Mouse (Mus musculus): ENCODE measurements around the gene 4931406C07Rik. TPM values are rescaled to one million over a fixed set of nuclear protein-coding genes. Genes with fewer than 3 reads are reported as not detected.

4931406C07Rik gene
- polyA plus RNA-seq, 1 experiment: 10.0 TPM

DNA sequence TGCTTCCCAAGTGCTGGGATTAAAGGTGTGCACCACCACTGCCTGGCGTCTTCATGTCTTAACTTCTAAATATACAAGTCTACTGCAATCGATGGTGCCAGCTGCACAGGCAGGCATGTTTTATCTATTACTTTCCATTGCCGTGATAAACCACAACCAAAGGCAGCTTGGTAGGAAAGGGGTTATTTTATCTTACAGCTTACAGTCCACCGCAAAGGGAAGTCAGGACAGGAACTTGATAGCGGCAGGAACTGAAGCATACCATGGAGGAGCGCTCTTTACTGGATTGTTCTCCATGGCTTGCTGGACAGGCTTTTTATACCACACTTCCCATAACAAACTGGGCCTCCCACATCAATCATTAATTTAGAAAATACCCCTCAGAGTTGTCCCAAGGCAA, 17.0 kb downstream of the 4931406C07Rik start:
- TF ChIP-seq POLR2A (IDR thresholded peaks at IDR 0.05; ENCODE audit: low read depth, low read length) (no peak), CTCF (IDR thresholded peaks at IDR 0.05; ENCODE audit: extremely low read depth, insufficient read length, insufficient replicate concordance, low read depth, low read length) (no peak)
- H3K4me1 ChIP-seq (ENCODE audit: control insufficient read depth, insufficient read depth, insufficient read length, low read length): no peaks in the 10 kb centered on the region
- H3K27me3 ChIP-seq (ENCODE audit: control insufficient read depth, insufficient read depth, low read length): no peaks in the 10 kb centered on the region
- no peak overlapping the region for H3K27ac ChIP-seq (ENCODE audit: insufficient read depth, low read depth, low read length)
- no peak overlapping the region for H3K4me3 ChIP-seq (ENCODE audit: low read depth, low read length)
- WGBS: 82% methylated on average over 6 of the region's 6 CpGs
- peaks cover 54% of the 10 kb centered on the region for H3K36me3 ChIP-seq (ENCODE audit: control insufficient read depth, insufficient read depth, low read length)

DNA sequence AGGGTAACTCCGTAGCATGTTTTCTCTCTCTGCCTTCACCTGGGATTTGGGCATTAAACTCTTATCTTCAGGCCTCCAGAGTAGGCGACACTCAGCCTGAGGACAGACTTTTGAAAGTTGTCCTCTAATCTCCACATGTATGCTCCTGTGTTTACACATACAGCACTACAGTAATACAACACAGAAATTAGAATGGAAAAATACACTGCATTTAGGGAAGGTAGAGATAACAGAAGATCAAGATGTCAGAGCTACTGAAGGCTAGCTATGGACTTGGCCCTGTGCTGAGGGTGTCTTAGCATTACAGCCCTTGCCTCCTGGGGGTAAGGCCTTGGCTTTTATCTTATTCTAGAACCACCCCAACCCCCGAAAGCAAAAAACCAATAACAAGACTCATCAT, 17.8 kb downstream of the 4931406C07Rik start:
- no peak overlapping the region for H3K4me3 ChIP-seq (ENCODE audit: low read depth, low read length)
- TF ChIP-seq POLR2A (IDR thresholded peaks at IDR 0.05; ENCODE audit: low read depth, low read length) (no peak), CTCF (IDR thresholded peaks at IDR 0.05; ENCODE audit: extremely low read depth, insufficient read length, insufficient replicate concordance, low read depth, low read length) (no peak)
- no peaks in the 10 kb centered on the region for H3K4me1 ChIP-seq (ENCODE audit: control insufficient read depth, insufficient read depth, insufficient read length, low read length)
- H3K27me3 ChIP-seq (ENCODE audit: control insufficient read depth, insufficient read depth, low read length): no peaks in the 10 kb centered on the region
- H3K36me3 ChIP-seq (ENCODE audit: control insufficient read depth, insufficient read depth, low read length): peaks cover 53% of the 10 kb centered on the region
- no peak overlapping the region for H3K27ac ChIP-seq (ENCODE audit: insufficient read depth, low read depth, low read length)
- whole genome bisulfite sequencing: 85% methylated on average over 3 of the region's 3 CpGs

DNA sequence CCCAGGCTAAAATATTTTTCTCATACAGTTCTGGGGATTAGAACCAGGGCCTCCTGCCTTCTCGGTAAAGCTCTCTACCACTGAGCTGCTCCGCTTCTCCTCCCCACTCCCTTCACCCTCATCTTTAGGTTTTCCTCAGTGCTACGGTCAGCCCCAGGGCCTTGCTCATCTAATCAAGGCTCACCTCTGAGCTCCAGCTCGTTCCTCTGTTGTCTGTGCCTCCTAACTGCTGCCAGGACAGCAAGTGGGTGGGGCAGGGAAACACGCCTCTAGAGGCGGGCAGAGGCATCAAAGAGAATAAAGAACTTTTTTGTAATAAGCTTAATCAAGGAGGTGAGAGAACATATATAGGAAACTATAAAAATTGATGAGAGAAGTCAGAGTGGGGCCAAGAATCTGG, 18.4 kb downstream of the 4931406C07Rik start:
- Histone ChIP-seq H3K36me3 (ENCODE audit: control insufficient read depth, insufficient read depth, low read length) (peaks cover 47% of the 10 kb centered on the region), H3K27me3 (ENCODE audit: control insufficient read depth, insufficient read depth, low read length) (no peaks in the 10 kb centered on the region), H3K4me1 (ENCODE audit: control insufficient read depth, insufficient read depth, insufficient read length, low read length) (no peaks in the 10 kb centered on the region), H3K4me3 (ENCODE audit: low read depth, low read length) (no peak overlapping the region), H3K27ac (ENCODE audit: insufficient read depth, low read depth, low read length) (no peak overlapping the region)
- TF ChIP-seq POLR2A (IDR thresholded peaks at IDR 0.05; ENCODE audit: low read depth, low read length) (no peak), CTCF (IDR thresholded peaks at IDR 0.05; ENCODE audit: extremely low read depth, insufficient read length, insufficient replicate concordance, low read depth, low read length) (no peak)
- WGBS: 56% methylated on average over 6 of the region's 6 CpGs

DNA sequence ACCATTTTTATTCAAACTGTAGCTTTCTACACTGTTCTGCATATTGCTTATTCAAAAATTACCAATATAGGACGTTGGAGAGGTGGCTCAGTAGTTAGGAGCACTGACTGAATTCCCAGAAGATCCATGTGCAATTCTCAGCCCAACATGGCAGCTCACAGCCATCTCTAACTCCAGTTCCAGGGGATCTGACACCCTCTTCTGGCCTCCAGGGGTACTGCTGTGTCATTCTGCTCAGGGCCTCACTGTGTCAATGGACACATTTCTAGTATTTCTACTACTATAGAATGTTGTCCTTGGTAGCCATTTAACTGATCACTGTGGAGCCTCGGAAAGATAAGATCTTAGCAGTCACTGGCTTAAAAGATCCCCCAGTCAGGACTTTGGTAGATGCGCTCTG, 20.8 kb downstream of the 4931406C07Rik start:
- 88% methylated on average over 3 of the region's 3 CpGs for WGBS
- TF ChIP-seq POLR2A (IDR thresholded peaks at IDR 0.05; ENCODE audit: low read depth, low read length) (no peak), CTCF (IDR thresholded peaks at IDR 0.05; ENCODE audit: extremely low read depth, insufficient read length, insufficient replicate concordance, low read depth, low read length) (peak; percentile 48; the same call in 1 of the 2 replicates)

DNA sequence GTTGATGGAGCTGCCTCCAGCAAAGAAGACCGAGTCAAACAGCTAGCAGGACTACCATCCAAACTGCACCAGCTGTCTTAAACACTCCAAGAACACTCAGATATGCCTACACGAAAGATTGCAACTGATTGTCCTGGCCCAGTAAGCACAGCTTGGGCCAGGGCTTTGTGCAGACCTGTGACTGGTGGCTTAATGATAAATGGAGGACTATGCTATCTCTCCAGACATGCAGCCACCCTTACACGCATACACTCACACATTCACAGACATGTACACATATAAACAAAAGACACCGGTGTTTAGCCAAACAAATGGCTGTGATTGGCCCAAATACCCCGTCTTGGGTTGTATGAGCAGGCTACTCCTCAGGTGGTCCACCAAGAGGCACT, 25.8 kb downstream of the 4931406C07Rik start:
- H3K27me3 ChIP-seq (ENCODE audit: control insufficient read depth, insufficient read depth, low read length): no peaks in the 10 kb centered on the region
- peaks cover 9% of the 10 kb centered on the region for H3K36me3 ChIP-seq (ENCODE audit: control insufficient read depth, insufficient read depth, low read length)
- peaks cover 6% of the 10 kb centered on the region; the same call in 1 of the 2 replicates for H3K4me1 ChIP-seq (ENCODE audit: control insufficient read depth, insufficient read depth, insufficient read length, low read length)
- 0 out of 2 replicates have a peak overlapping the region, but pooled peaks have one; percentile 13 for H3K27ac ChIP-seq (ENCODE audit: insufficient read depth, low read depth, low read length)
- no peak for TF ChIP-seq CTCF (IDR thresholded peaks at IDR 0.05; ENCODE audit: extremely low read depth, insufficient read length, insufficient replicate concordance, low read depth, low read length)
- no peak for TF ChIP-seq POLR2A (IDR thresholded peaks at IDR 0.05; ENCODE audit: low read depth, low read length)
- WGBS: 35% methylated on average over 5 of the region's 5 CpGs
- H3K4me3 ChIP-seq (ENCODE audit: low read depth, low read length): peak overlapping the region; percentile 77; the same call in 1 of the 2 replicates

More for the DNA sequence above, 20.8 kb downstream of the 4931406C07Rik start:
- no peak overlapping the region for H3K4me3 ChIP-seq (ENCODE audit: low read depth, low read length)
- no peaks in the 10 kb centered on the region for H3K27me3 ChIP-seq (ENCODE audit: control insufficient read depth, insufficient read depth, low read length)
- H3K27ac ChIP-seq (ENCODE audit: insufficient read depth, low read depth, low read length): no peak overlapping the region
- H3K4me1 ChIP-seq (ENCODE audit: control insufficient read depth, insufficient read depth, insufficient read length, low read length): peaks cover 4% of the 10 kb centered on the region; the same call in 1 of the 2 replicates
- H3K36me3 ChIP-seq (ENCODE audit: control insufficient read depth, insufficient read depth, low read length): peaks cover 35% of the 10 kb centered on the region

- H3K4me3 ChIP-seq (ENCODE audit: low read depth, low read length): peak within 1 kb of the TSS; percentile 77
- WGBS: under 1% methylated on average over 57 of the region's 57 CpGs
- peak within 1 kb of the TSS; percentile 77 for H3K27ac ChIP-seq (ENCODE audit: insufficient read depth, low read depth, low read length)
- peaks cover 13% of the 10 kb centered on the region for H3K36me3 ChIP-seq (ENCODE audit: control insufficient read depth, insufficient read depth, low read length)
- H3K4me1 ChIP-seq (ENCODE audit: control insufficient read depth, insufficient read depth, insufficient read length, low read length): peaks cover 6% of the 10 kb centered on the region; the same call in 1 of the 2 replicates
- H3K27me3 ChIP-seq (ENCODE audit: control insufficient read depth, insufficient read depth, low read length): no peaks in the 10 kb centered on the region
- TF ChIP-seq CTCF (IDR thresholded peaks at IDR 0.05; ENCODE audit: extremely low read depth, insufficient read length, insufficient replicate concordance, low read depth, low read length): no peak
- peak; percentile 80 for TF ChIP-seq POLR2A (IDR thresholded peaks at IDR 0.05; ENCODE audit: low read depth, low read length)
Observed at GRCm38 (mm10) chr9:15279649-15280490, 26.4 kb downstream of the 4931406C07Rik start, which contains the start of gene Med17. TSS of gene Med17 (minus strand) at chr9:15279931.

DNA sequence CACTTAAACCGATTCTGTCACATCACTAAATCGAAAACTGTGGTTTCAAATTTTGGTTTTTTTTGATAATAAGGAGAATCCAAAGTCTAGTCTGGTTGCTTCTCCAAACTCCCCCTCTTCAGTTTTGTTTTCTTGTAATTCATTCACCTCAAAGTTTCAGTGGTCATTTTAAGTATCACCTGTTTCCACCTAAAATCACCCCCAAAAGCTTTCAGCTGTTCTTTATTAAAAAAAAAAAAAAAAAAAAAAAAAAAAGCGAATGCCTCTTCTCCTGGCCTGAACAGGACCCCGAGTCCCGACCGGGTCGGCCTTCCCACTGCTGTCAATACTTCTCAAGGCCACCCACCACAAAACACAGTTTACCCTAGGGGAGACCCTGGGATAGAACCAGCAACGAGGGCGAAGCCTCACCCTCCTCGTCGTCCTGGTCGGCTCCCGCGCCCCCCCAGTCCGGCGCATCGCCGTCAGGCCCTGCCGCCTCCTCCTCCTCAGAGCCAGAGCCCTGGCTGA, 27.1 kb downstream of the 4931406C07Rik start:
- Histone ChIP-seq H3K4me1 (ENCODE audit: control insufficient read depth, insufficient read depth, insufficient read length, low read length) (peaks cover 6% of the 10 kb centered on the region; the same call in 1 of the 2 replicates), H3K4me3 (ENCODE audit: low read depth, low read length) (peak overlapping the region; percentile 77), H3K27me3 (ENCODE audit: control insufficient read depth, insufficient read depth, low read length) (no peaks in the 10 kb centered on the region), H3K36me3 (ENCODE audit: control insufficient read depth, insufficient read depth, low read length) (peaks cover 15% of the 10 kb centered on the region), H3K27ac (ENCODE audit: insufficient read depth, low read depth, low read length) (peak overlapping the region; percentile 77)
- no peak for TF ChIP-seq POLR2A (IDR thresholded peaks at IDR 0.05; ENCODE audit: low read depth, low read length)
- no peak for TF ChIP-seq CTCF (IDR thresholded peaks at IDR 0.05; ENCODE audit: extremely low read depth, insufficient read length, insufficient replicate concordance, low read depth, low read length)
- 5% methylated on average over 19 of the region's 19 CpGs for WGBS
